Mouse (Mus musculus): ENCODE measurements at regions not wholly inside any gene's neighbourhood (a gene's known extent, or its start where the extent isn't known, plus 50 kb on each side); places are given as distances from the start of the nearest gene placed in this dataset.

- TF ChIP-seq CTCF (IDR thresholded peaks at IDR 0.05), result no peak
- no peak for TF ChIP-seq EP300 (IDR thresholded peaks at IDR 0.05)
Measured at GRCm38 (mm10) chr5:116752941-116753340, 161.3 kb upstream of the Srrm4 start.

All from lung, postnatal 0 days (tissue).